Mouse (Mus musculus): Measurements from ENCODE around the gene Cep295.
A peak's percentile ranks its signal among the peaks of the same experiment; 100 is the strongest.
"Not testable (repeated sequence)": the region's sequence is repeated elsewhere in the genome, so short reads cannot be mapped to it uniquely, and the experiment has no call there.

Cep295 gene

GRCm38 (mm10) chr9:15306398-15307119, 51.0 kb downstream of the Cep295 start, which contains the start of gene 4931406C07Rik:
Gene 4931406C07Rik (minus strand): TSS chr9:15306448.
- no peak for DNase-seq (ENCODE audit: low spot score in 2 of 2)

- peak; percentile 96 for DNase-seq (ENCODE audit: low spot score in 2 of 2)
These were observed 51.8 kb downstream of the Cep295 start, which contains the start of gene Taf1d for GRCm38 (mm10) chr9:15305503-15306397. Gene Taf1d (plus strand): TSS chr9:15306214.

DNA sequence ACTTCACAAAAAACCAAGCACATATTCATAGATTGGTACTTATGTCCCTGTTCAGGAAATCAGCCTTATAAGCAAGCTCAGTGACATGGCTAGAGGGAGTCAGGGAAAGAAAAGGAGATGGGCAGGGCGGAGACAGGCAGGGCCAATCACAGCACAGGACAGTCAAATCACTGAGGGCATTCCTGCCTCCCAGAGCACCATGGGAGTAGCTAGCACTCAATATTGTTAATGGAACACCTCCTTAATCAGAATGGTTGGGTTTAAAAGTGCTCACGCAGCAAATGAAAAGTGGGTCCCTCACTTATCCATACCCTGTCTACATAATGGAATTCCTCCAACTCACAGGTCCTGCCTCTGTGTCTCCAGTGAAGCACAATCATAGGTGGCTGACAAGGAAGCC, 54.7 kb downstream of the Cep295 start:
- DNase-seq (ENCODE audit: low spot score in 2 of 2), result no peak

GRCm38 (mm10) chr9:15302006-15302405, 55.6 kb downstream of the Cep295 start:
- not testable (repeated sequence) for DNase-seq (ENCODE audit: low spot score in 2 of 2)

- peak in 1 of 2 experiments; percentile 22 for DNase-seq (ENCODE audit: low spot score in 2 of 2)
These were observed 56.2 kb downstream of the Cep295 start for GRCm38 (mm10) chr9:15301399-15301798.

GRCm38 (mm10) chr9:15300056-15300455, 57.5 kb downstream of the Cep295 start:
- DNase-seq (ENCODE audit: low spot score in 2 of 2), result no peak

DNA sequence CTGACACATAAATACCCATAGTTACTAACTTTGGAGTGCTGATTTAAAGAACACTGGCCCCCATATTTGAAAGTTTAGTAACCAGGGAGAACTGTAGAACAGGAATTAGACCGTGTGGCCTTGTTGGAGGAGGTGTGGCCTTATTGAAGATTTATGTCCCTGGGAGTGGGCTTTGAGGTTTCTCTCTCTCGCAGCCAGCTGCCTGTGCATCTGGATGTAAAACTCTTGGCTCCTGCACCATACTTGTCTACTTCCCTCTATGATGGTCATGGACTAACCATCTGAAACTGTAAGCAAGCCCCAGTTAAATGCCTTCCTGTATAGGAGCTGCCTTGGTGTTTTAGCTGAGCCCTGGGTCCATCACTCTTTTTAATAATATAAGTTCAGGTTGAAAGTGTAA, 59.1 kb downstream of the Cep295 start:
- no peak for DNase-seq (ENCODE audit: low spot score in 2 of 2)

DNA sequence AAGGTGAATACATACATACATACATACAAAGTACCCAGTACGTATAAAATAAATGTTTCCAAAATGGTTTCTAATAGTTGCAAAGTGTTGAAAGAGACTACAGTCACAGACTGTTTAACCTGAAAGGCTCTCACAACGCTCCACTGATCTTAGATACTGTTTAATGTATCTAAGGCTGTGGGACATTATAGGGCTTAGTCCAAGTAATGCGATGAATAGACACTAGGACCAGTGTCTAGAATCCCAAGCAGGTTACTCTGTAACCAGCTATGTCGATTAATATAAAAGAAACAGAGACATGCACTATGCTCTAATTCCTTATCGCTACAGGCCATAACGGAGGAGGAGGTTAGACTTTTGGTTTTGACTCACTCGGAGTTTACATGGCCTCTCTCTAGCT, 60.5 kb downstream of the Cep295 start:
- DNase-seq (ENCODE audit: low spot score in 2 of 2), result no peak

GRCm38 (mm10) chr9:15289251-15289650, 68.3 kb downstream of the Cep295 start:
- no peak for DNase-seq (ENCODE audit: low spot score in 2 of 2)

GRCm38 (mm10) chr9:15288402-15288801, 69.2 kb downstream of the Cep295 start:
- no peak for DNase-seq (ENCODE audit: low spot score in 2 of 2)

- DNase-seq (ENCODE audit: low spot score in 2 of 2), result no peak
These were observed 69.7 kb downstream of the Cep295 start for GRCm38 (mm10) chr9:15287846-15288245.

GRCm38 (mm10) chr9:15285443-15285842, 72.1 kb downstream of the Cep295 start:
- DNase-seq (ENCODE audit: low spot score in 2 of 2), result no peak

DNA sequence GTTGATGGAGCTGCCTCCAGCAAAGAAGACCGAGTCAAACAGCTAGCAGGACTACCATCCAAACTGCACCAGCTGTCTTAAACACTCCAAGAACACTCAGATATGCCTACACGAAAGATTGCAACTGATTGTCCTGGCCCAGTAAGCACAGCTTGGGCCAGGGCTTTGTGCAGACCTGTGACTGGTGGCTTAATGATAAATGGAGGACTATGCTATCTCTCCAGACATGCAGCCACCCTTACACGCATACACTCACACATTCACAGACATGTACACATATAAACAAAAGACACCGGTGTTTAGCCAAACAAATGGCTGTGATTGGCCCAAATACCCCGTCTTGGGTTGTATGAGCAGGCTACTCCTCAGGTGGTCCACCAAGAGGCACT, 77.1 kb downstream of the Cep295 start:
- DNase-seq (ENCODE audit: low spot score in 2 of 2), result peak in 1 of 2 experiments; percentile 8

GRCm38 (mm10) chr9:15279649-15280490, 77.7 kb downstream of the Cep295 start, which contains the start of gene Med17:
Gene Med17 (minus strand): TSS chr9:15279931.
- peak; percentile 92 for DNase-seq (ENCODE audit: low spot score in 2 of 2)

- DNase-seq (ENCODE audit: low spot score in 2 of 2), result no peak
These were observed 78.4 kb downstream of the Cep295 start for GRCm38 (mm10) chr9:15279139-15279648.

DNA sequence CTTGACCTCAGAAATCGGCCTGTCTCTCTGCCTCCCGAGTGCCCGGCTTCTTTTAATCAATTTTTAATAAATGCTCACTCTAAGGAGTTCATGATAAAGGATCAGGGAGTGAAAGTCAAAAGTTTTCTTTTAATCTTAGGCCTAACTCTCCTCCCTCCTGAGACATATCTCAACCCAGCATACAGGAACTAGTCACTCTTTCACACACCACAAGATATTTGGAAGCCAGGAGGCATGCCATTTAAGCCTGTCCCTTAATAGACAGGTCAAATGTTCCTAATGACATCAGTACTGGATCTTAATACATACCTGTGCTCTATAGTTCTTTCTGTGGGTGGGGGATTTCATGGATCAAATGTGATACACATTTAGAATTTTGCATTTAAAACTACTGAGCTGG, 79.2 kb downstream of the Cep295 start:
- no peak for DNase-seq (ENCODE audit: low spot score in 2 of 2)

GRCm38 (mm10) chr9:15276855-15277254, 80.7 kb downstream of the Cep295 start:
- no peak for DNase-seq (ENCODE audit: low spot score in 2 of 2)

- no peak for DNase-seq (ENCODE audit: low spot score in 2 of 2)
These were observed 83.6 kb downstream of the Cep295 start for GRCm38 (mm10) chr9:15273981-15274380.

All from spleen, postnatal 36 days (tissue).